In genomic region chr10:119028480-119029137, GRCm38 (mm10) we compare ENCODE assay signal across 18 mouse cellular contexts.
DNase-seq lines count a peak whose midpoint lies in the region; ATAC-seq and TF ChIP-seq lines count a peak whose summit lies in the region.
"Had no signal": no experiment of that assay in that cellular context is flagged by ENCODE, and none has a peak within 500 bp of the region (broad histone marks: within the 10 kb centered on the region; RNA-seq: fewer than 3 reads in every experiment).

No protein-coding gene starts in this region.

- no peak overlapping the region for H3K4me2 ChIP-seq in CH12.LX (ENCODE audit: insufficient read depth, low read depth, poor library complexity, severe bottlenecking)
- H3K4me2 ChIP-seq: heart, embryonic 13.5 days; hindbrain, embryonic 15.5 days had no signal

- dilution Hi-C loops in CH12.LX (cut with MboI; ENCODE audit: extremely low pct_ligation_motif_present, extremely low pct_unique_long_range_greater_than_20kb, low sequenced_read_pairs): no loop called here

- peak; percentile 42 to 48 for DNase-seq in B cell, adult 2 months
- DNase-seq in CH12.LX (ENCODE audit: extremely low read depth): peak; percentile 76
- DNase-seq in thymus, postnatal 36 days: no peak
- no peak for DNase-seq in left cerebral cortex, postnatal 14 days (ENCODE audit: low spot score in 2 of 2)
- no peak for DNase-seq in gastrocnemius, postnatal 25 days
- DNase-seq: adrenal gland, postnatal 10 days; cerebellum, adult 11 months; cerebellum, adult 9-10 months; cerebellum, postnatal 36 days; heart, postnatal 36 days had no signal

- TF ChIP-seq CTCF in CH12.LX (conservative IDR thresholded peaks at IDR 0.05 in 1 of 2, IDR thresholded peaks at IDR 0.05 in 1 of 2; ENCODE audit: low read depth in 2 of 2, low read length in 2 of 2): no peak

- no peak overlapping the region for H3K4me3 ChIP-seq in CH12.LX (replicated peaks in 1 of 3; ENCODE audit: low read depth in 2 of 3, low read length in 2 of 3, poor library complexity in 1 of 3)
- H3K4me3 ChIP-seq: embryonic facial prominence, embryonic 10.5 days; heart, embryonic 13.5 days; hindbrain, embryonic 15.5 days had no signal

- H3K4me1 ChIP-seq in CH12.LX (ENCODE audit: control insufficient read depth in 1 of 2, insufficient read depth in 2 of 2): peaks cover 0 to 62% of the 10 kb centered on the region in 2 experiments; a peak in 2 of 4 replicates
- H3K4me1 ChIP-seq: hindbrain, embryonic 15.5 days had no signal

- H3K9ac ChIP-seq in CH12.LX (ENCODE audit: insufficient read depth, low read depth): no peak overlapping the region
- H3K9ac ChIP-seq: heart, embryonic 13.5 days; hindbrain, embryonic 15.5 days had no signal

- peak; percentile 67 for ATAC-seq in megakaryocyte, adult 5-6 weeks (ENCODE audit: poor library complexity, severe bottlenecking)
- peak; percentile 66; the same call in 1 of the 2 replicates for ATAC-seq in neutrophil, adult 5-6 weeks (ENCODE audit: extremely low read depth, insufficient number of reproducible peaks, low FRiP score, poor library complexity, severe bottlenecking)
- ATAC-seq: CD4-positive, CD25-positive, alpha-beta regulatory T cell, adult 4 months; inflammation-experienced regulatory T-cells, adult 6 months; intestine, postnatal 0 days had no signal

- no peaks in the 10 kb centered on the region for H3K27me3 ChIP-seq in CH12.LX (replicated peaks)
- H3K27me3 ChIP-seq: hindbrain, embryonic 15.5 days had no signal

- in situ Hi-C loops in CH12.LX (cut with MboI; ENCODE audit: low pct_ligation_motif_present, low pct_unique_long_range_greater_than_20kb, low sequenced_read_pairs): no loop called here

- intact Hi-C loops in left cerebral cortex, postnatal 14 days (cut with DNase I): no loop called here

- TF ChIP-seq EP300 in CH12.LX (IDR thresholded peaks at IDR 0.05; ENCODE audit: low read length): peak; percentile 67; the same call in 1 of the 2 replicates

- no peak for TF ChIP-seq POLR2A in CH12.LX (IDR thresholded peaks at IDR 0.05; ENCODE audit: low read depth, low read length)

- H3K79me2 ChIP-seq in CH12.LX (replicated peaks; ENCODE audit: control insufficient read depth, extremely low read depth, insufficient read depth, poor library complexity, severe bottlenecking): no peaks in the 10 kb centered on the region

- H3K9me3 ChIP-seq in CH12.LX (replicated peaks; ENCODE audit: low read length): no peaks in the 10 kb centered on the region
- H3K9me3 ChIP-seq: embryonic facial prominence, embryonic 10.5 days; heart, embryonic 13.5 days; hindbrain, embryonic 15.5 days had no signal

- H3K27ac ChIP-seq in CH12.LX (ENCODE audit: insufficient read depth, low read depth): no peak overlapping the region
- H3K27ac ChIP-seq: embryonic facial prominence, embryonic 10.5 days; heart, embryonic 13.5 days; hindbrain, embryonic 15.5 days had no signal

- H3K36me3 ChIP-seq in CH12.LX (replicated peaks in 1 of 2; ENCODE audit: control insufficient read depth in 1 of 2, insufficient read depth in 1 of 2, low read length in 1 of 2): no peaks in the 10 kb centered on the region
- H3K36me3 ChIP-seq: embryonic facial prominence, embryonic 10.5 days; heart, embryonic 13.5 days; hindbrain, embryonic 15.5 days had no signal

- TF ChIP-seq RAD21 in CH12.LX (IDR thresholded peaks at IDR 0.05; ENCODE audit: low read depth, low read length): no peak; the same call in 1 of the 2 replicates

TF ChIP-seq in CH12.LX, 34 proteins besides CTCF, POLR2A, EP300 and RAD21:
- TF ChIP-seq JUND (conservative IDR thresholded peaks at IDR 0.05; ENCODE audit: low read depth, low read length) (no peak), BHLHE40 (IDR thresholded peaks at IDR 0.05; ENCODE audit: low read depth, low read length) (0 out of 2 replicates have a peak, but pooled peaks have one; percentile 15), ETS1 (conservative IDR thresholded peaks at IDR 0.05; ENCODE audit: low read depth, low read length) (peak; percentile 87), ZC3H11A (IDR thresholded peaks at IDR 0.05; ENCODE audit: low read depth, low read length) (no peak), JUN (IDR thresholded peaks at IDR 0.05; ENCODE audit: insufficient read depth, low read depth, low read length) (peak; percentile 17; the same call in 1 of the 2 replicates), IRF4 (IDR thresholded peaks at IDR 0.05; ENCODE audit: low read depth, low read length) (peak; percentile 48)

Comparison
In these comparisons a context has a peak if more than half of its experiments do, and no peak if none do; other contexts are left out.
1. DNase-seq: peak in B cell, adult 2 months (2 of 2) and CH12.LX (single experiment); none in thymus, postnatal 36 days (0 of 2), left cerebral cortex, postnatal 14 days (0 of 2) and gastrocnemius, postnatal 25 days (single experiment).